Mouse (Mus musculus) small intestine, adult 2 months (tissue): Measurements from ENCODE around the gene Mrpl10. TPM values are rescaled to one million over a fixed set of nuclear protein-coding genes. Genes with fewer than 3 reads are reported as not detected.

Experiments
- H3K27ac ChIP-seq: fragments of 200-500 bp; 2 replicates; pipeline ENCODE4 v1.5.1; 2012; ENCODE audit warnings: low read depth, low read length, control low read depth, inconsistent platforms; ENCODE audit not compliant: insufficient read depth
- H3K27me3 ChIP-seq: fragments of 200-500 bp; 2 replicates; pipeline ENCODE4 v1.6.1; 2012; ENCODE audit warnings: mild to moderate bottlenecking, moderate library complexity, low read length, inconsistent platforms; ENCODE audit not compliant: control insufficient read depth, insufficient read depth
- H3K36me3 ChIP-seq: fragments of 200-500 bp; 2 replicates; pipeline ENCODE4 v1.6.1; 2012; ENCODE audit warnings: mild to moderate bottlenecking, low read length, control low read depth, inconsistent platforms; ENCODE audit not compliant: control insufficient read depth, insufficient read depth
- H3K4me1 ChIP-seq: fragments of 200-500 bp; 2 replicates; pipeline ENCODE4 v1.6.1; 2012; ENCODE audit warnings: low read length, inconsistent platforms, mixed read lengths; ENCODE audit not compliant: control insufficient read depth, insufficient read depth, insufficient read length
- H3K4me3 ChIP-seq: fragments of 200-500 bp; 2 replicates; pipeline ENCODE4 v1.5.1; 2012; ENCODE audit warnings: low read depth, mild to moderate bottlenecking, control low read depth, inconsistent platforms, low read length, moderate library complexity
- CTCF ChIP-seq: fragments of 200-500 bp; IDR thresholded peaks from 2 replicates; pipeline ENCODE4 v1.5.1; 2012; ENCODE audit warnings: low read depth, mild to moderate bottlenecking, control low read depth, inconsistent platforms, low read length, moderate library complexity, mixed read lengths; ENCODE audit not compliant: insufficient replicate concordance, insufficient read length; ENCODE audit errors: extremely low read depth
- POLR2A ChIP-seq: fragments of 200-500 bp; IDR thresholded peaks from 2 replicates; pipeline ENCODE4 v1.6.1; 2012; ENCODE audit warnings: low read depth, mild to moderate bottlenecking, control low read depth, inconsistent platforms, low read length, moderate library complexity
- WGBS: fragments of 180-500 bp; shearing (Covaris S2); methylation state at CpG from one replicate; pipeline ENCODE4 v1.1.7; 2018; 5-methylcytosine and 5-hydroxymethylcytosine counted together
- polyA plus RNA-seq: library from polyadenylated mRNA; depleted of rRNA; stranded (reverse); fragments of >200 nt; gene quantifications from 2 replicates; pipeline ENCODE4 v1.2.3, GENCODE M21; 2012

The Mrpl10 gene
- polyA plus RNA-seq, 1 experiment = 59.3 TPM

DNA sequence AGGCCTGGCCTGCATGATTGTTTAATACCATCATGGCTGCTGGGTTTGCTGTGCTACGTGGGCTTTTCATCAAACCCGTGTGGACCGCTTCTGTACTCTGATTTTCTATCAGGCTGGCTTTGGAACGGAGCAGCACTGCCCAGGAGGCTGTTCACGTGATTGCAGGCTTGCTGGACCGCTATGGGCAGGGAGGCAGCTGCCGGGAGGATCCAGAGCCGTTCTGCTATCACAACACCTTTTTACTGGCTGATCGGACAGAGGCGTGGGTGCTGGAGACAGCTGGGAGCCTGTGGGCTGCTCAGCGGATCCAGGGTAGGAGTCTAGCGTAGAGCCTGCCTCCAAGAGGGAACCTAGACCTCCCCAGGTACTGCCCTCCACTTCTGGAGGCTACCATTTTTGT, 9.4 kb upstream of the Mrpl10 start:
- peaks cover 8% of the 10 kb centered on the region for H3K4me1 ChIP-seq
- H3K36me3 ChIP-seq = peaks cover 10% of the 10 kb centered on the region; the same call in 1 of the 2 replicates
- no peaks in the 10 kb centered on the region for H3K27me3 ChIP-seq
- no peak for TF ChIP-seq POLR2A
- no peak for TF ChIP-seq CTCF
- WGBS = 86% methylated on average over 12 of the region's 12 CpGs
- H3K27ac ChIP-seq = no peak overlapping the region
- H3K4me3 ChIP-seq = no peak overlapping the region

DNA sequence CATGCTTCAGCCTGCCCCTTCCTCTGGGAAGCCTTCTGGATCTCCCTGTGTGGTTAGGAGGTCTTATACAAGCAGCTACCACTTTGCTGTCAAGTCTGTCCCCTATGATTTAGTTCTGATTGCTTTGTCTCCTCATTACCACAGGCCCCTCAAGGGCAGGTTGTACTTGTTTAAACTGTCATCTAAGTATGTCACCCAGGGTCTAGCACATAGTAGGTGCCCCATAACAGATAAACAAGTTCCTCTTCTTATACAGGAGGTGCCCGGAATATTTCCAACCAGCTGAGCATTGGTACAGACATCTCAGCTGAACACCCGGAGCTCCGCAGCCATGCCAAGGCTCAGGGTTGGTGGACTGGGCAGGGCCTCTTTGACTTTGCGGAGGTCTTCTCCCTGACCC, 8.9 kb upstream of the Mrpl10 start:
- WGBS = 97% methylated on average over 4 of the region's 4 CpGs
- H3K4me3 ChIP-seq = no peak overlapping the region
- TF ChIP-seq POLR2A = no peak
- no peak for TF ChIP-seq CTCF
- H3K27me3 ChIP-seq = no peaks in the 10 kb centered on the region
- H3K4me1 ChIP-seq = peaks cover 8% of the 10 kb centered on the region
- H3K27ac ChIP-seq = no peak overlapping the region
- peaks cover 10% of the 10 kb centered on the region; the same call in 1 of the 2 replicates for H3K36me3 ChIP-seq

DNA sequence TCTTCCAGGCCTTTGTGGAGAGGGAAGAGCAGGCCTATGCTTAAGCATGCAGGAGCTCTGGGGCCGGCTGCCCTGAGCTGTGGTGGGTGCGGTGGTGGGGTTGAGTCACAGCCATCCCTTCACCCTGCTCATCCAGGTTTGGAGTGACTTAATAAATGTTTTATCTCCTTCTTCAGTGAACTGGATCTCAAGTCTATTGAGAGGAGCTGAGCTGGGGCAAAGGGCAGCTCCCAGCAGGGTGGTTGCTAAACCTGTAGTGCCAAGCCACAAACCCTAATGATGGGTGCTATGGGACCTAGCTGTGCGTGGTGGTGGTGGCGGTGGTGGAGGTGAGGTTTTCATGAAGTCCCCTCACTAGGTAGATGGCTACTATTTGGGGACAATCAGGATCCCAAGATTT, 7.6 kb upstream of the Mrpl10 start:
- WGBS = 84% methylated on average over 4 of the region's 4 CpGs
- no peaks in the 10 kb centered on the region for H3K27me3 ChIP-seq
- TF ChIP-seq CTCF = no peak
- TF ChIP-seq POLR2A = no peak
- peaks cover 8% of the 10 kb centered on the region for H3K4me1 ChIP-seq
- H3K4me3 ChIP-seq = no peak overlapping the region
- no peak overlapping the region for H3K27ac ChIP-seq
- peaks cover 10% of the 10 kb centered on the region; the same call in 1 of the 2 replicates for H3K36me3 ChIP-seq

DNA sequence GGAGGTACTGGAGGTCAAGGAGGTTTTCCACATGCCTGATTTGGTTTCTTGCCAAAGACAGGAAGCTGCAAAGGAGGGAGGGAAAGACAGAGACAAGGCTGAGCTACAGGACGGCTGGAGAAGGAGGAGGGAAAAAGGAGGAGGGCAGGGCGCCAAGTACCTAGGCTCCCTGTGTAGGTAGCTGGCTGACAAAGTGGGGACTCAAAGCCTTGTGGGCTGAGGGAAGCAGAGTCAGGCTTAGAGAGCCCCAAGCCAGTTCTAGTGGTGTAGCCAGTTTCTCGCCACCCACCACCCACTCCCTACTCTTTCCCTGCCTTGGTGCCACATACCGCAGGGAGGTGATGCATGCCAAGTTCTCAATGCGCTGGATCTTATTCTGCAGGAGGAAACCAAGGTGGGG, 5.2 kb upstream of the Mrpl10 start:
- WGBS = 82% methylated on average over 5 of the region's 5 CpGs

DNA sequence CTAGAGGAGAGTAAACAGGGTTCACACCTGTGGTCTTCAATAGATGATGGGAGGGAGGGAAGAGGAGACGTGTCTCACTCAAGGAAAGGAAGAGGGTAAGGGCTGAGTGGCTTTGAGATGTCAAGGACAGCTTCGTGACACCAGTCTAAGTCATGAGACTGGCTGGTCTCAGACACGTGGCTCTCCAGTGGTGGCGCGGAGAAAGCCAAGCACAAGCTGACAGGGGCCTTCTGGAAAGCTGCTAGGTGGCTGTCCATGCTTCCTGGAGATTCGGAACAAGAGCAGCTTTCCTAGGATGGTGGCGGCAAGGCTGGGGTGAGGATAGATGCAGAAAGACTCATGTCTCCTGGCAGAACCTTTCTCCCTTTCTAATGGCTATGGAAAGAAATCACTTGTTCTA, 2.5 kb upstream of the Mrpl10 start:
- 69% methylated on average over 7 of the region's 7 CpGs for WGBS
- no peaks in the 10 kb centered on the region; the same call in 1 of the 2 replicates for H3K36me3 ChIP-seq
- no peak overlapping the region for H3K27ac ChIP-seq
- TF ChIP-seq CTCF (no peak), POLR2A (no peak)
- no peaks in the 10 kb centered on the region for H3K4me1 ChIP-seq
- H3K27me3 ChIP-seq = no peaks in the 10 kb centered on the region
- H3K4me3 ChIP-seq = no peak overlapping the region

More for the DNA sequence above, 5.2 kb upstream of the Mrpl10 start:
- Histone ChIP-seq H3K27ac (no peak overlapping the region), H3K36me3 (peaks cover 10% of the 10 kb centered on the region; the same call in 1 of the 2 replicates), H3K27me3 (no peaks in the 10 kb centered on the region), H3K4me3 (no peak overlapping the region), H3K4me1 (no peaks in the 10 kb centered on the region)
- TF ChIP-seq CTCF = no peak
- TF ChIP-seq POLR2A = no peak

DNA sequence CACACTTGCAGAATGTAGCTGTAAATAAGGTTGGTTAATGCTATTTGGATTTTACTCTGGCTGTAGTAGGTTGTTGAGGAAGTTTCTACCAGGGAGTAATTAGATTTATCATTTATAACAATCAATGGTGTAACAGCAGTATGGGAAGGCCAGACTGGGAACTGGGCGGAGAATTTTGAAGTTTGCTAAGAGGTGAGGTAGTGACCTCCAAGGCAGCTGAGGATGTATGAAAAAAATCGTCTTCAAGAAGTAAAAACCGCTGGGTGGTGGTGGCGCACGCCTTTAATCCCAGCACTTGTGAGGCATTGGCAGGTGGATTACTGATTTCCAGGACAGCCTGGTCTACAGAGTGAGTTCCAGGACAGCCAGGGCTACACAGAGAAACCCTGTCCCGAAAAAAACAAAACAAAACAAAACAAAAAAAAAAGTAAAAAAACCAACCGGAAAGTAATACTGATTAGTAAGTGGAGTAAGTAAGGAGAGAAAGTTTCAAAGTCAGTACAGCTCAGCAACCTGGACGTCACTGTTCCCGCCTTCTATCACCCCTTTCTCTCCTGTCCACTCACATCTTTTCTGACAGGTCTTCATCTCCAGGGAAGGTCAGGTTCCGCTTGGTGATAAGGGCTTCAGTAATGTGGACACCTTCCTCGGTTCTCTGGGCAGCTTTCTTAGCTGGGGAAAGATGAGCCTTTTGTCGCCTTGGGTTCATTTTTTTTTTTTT, 899 bp upstream of the Mrpl10 start:
- Histone ChIP-seq H3K4me1 (no peaks in the 10 kb centered on the region), H3K27ac (no peak overlapping the region), H3K4me3 (peak overlapping the region; percentile 70), H3K36me3 (0 out of 2 replicates have a peak, but pooled peaks cover 2% of the 10 kb centered on the region), H3K27me3 (no peaks in the 10 kb centered on the region)
- no peak for TF ChIP-seq POLR2A
- no peak for TF ChIP-seq CTCF
- 20% methylated on average over 12 of the region's 12 CpGs for WGBS

DNA sequence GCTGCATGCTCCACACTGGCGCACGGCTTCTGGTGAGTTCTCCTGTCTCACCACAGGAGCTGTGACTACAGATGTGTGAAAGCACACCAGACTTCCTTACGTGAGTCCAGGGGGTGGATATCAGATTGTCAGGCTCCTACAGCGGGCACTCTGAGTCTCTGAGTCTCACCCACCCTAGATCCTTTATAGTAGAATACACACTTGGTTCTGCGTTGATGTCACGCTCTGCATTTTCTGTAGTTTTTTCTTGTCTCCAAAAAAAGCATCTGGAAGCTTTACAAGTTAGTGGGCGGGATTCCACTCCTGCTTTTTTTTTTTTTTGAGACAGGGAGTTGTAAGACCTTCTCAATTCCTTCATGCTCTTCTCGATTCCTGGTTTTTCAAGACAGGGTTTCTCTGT, 3.5 kb downstream of the Mrpl10 start:
- H3K4me3 ChIP-seq = no peak overlapping the region
- 0 out of 2 replicates have a peak, but pooled peaks cover 2% of the 10 kb centered on the region for H3K4me1 ChIP-seq
- TF ChIP-seq POLR2A = no peak
- no peak for TF ChIP-seq CTCF
- H3K36me3 ChIP-seq = peaks cover 17% of the 10 kb centered on the region
- no peaks in the 10 kb centered on the region for H3K27me3 ChIP-seq
- H3K27ac ChIP-seq = no peak overlapping the region
- 93% methylated on average over 8 of the region's 8 CpGs for WGBS

DNA sequence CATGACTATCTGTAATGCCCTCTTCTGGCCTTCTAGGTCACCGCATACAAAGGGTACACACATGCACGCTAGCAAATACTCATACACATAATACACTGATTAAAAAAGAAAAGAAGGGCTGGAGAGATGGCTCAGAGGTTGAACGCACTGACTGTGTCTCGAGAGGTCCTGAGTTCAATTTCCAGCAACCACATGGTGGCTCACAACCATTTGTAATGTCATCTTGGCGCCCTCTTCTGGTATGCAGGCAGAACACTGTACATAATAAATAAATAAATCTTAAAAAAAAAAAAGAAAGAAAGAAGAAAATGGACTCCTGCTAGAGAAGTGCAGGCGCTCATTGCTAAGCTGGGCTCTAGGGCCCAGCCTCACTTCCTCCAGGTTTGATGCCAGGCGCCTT, 4.5 kb downstream of the Mrpl10 start:
- H3K27me3 ChIP-seq = no peaks in the 10 kb centered on the region
- TF ChIP-seq POLR2A (no peak), CTCF (peak; percentile 52; the same call in 1 of the 2 replicates)
- peaks cover 6% of the 10 kb centered on the region; the same call in 1 of the 2 replicates for H3K4me1 ChIP-seq
- 88% methylated on average over 7 of the region's 7 CpGs for WGBS
- H3K27ac ChIP-seq = no peak overlapping the region
- H3K4me3 ChIP-seq = no peak overlapping the region
- peaks cover 17% of the 10 kb centered on the region for H3K36me3 ChIP-seq
